ENCODE assay signal across 9 mouse cellular contexts in the genomic region with DNA sequence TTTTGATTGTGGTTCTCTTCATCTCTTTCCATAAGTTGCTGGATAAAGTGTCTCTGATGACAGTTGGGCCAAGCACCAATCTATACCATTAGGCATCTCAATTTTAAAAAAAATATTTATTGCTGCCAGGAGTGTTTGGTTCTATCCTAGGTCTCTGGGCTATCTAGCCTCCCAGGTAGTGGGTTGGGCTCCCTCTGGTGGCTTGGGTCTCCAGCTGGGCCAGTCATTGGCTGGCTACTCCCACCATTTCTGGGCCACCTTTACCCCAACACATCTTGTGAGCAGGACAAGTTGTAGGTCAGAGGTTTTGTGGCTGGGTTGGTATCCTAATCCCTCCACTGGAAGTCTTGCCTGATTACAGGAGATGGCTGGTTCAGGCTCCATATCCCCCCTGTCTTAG. TPM values are rescaled to one million over a fixed set of nuclear protein-coding genes. Genes with fewer than 3 reads are reported as not detected.
DNase-seq lines count a peak whose midpoint lies in the region; ATAC-seq lines count a peak whose summit lies in the region.
"Had no signal": no experiment of that assay in that cellular context is flagged by ENCODE, and none has a peak within 500 bp of the region (broad histone marks: within the 10 kb centered on the region; RNA-seq: fewer than 3 reads in every experiment).

No protein-coding gene starts in this region.

- H3K27me3 ChIP-seq in kidney, embryonic 14.5 days (ENCODE audit: control insufficient read depth, insufficient read depth, low read length): no peaks in the 10 kb centered on the region
- H3K27me3 ChIP-seq in intestine, embryonic 16.5 days (replicated peaks; ENCODE audit: control insufficient read depth, insufficient read depth, low read length): no peaks in the 10 kb centered on the region

- DNase-seq in kidney, adult 11 months: peak; percentile 50
- DNase-seq in MN1 (ENCODE audit: low spot score): peak; percentile 15
- DNase-seq in lung, postnatal 36 days: peak; percentile 54
- DNase-seq in layer of hippocampus, postnatal 14 days (ENCODE audit: low spot score in 2 of 2): no peak
- DNase-seq in layer of hippocampus, adult 18-20 months (ENCODE audit: low spot score in 2 of 2): no peak

- H3K4me1 ChIP-seq in kidney, embryonic 14.5 days (ENCODE audit: control insufficient read depth, insufficient read depth, low read length): peaks cover 8% of the 10 kb centered on the region; the same call in 1 of the 2 replicates
- peaks cover 11% of the 10 kb centered on the region; the same call in 1 of the 2 replicates for H3K4me1 ChIP-seq in intestine, embryonic 16.5 days (ENCODE audit: control insufficient read depth, insufficient read depth, low read length)

- H3K9ac ChIP-seq in kidney, embryonic 14.5 days (ENCODE audit: low read depth, low read length): no peak overlapping the region
- no peak overlapping the region for H3K9ac ChIP-seq in intestine, embryonic 16.5 days (ENCODE audit: low read depth, low read length)

- H3K36me3 ChIP-seq in kidney, embryonic 14.5 days (ENCODE audit: control insufficient read depth, insufficient read depth, low read length): no peaks in the 10 kb centered on the region
- no peaks in the 10 kb centered on the region for H3K36me3 ChIP-seq in intestine, embryonic 16.5 days (ENCODE audit: control insufficient read depth, insufficient read depth, low read length)

- H3K27ac ChIP-seq in kidney, embryonic 14.5 days (ENCODE audit: low read depth, low read length): no peak overlapping the region
- H3K27ac ChIP-seq in intestine, embryonic 16.5 days (ENCODE audit: low read length): no peak overlapping the region

- H3K9me3 ChIP-seq in kidney, embryonic 14.5 days (ENCODE audit: control insufficient read depth, low read length): 0 out of 2 replicates have a peak, but pooled peaks cover 3% of the 10 kb centered on the region
- H3K9me3 ChIP-seq in intestine, embryonic 16.5 days (ENCODE audit: control insufficient read depth, low read length): no peaks in the 10 kb centered on the region

- no peak overlapping the region; the same call in 1 of the 2 replicates for H3K4me2 ChIP-seq in kidney, embryonic 14.5 days (replicated peaks; ENCODE audit: low read depth, low read length)
- H3K4me2 ChIP-seq in intestine, embryonic 16.5 days (ENCODE audit: low read depth, low read length): peak overlapping the region; percentile 93

- no peak overlapping the region for H3K4me3 ChIP-seq in kidney, embryonic 14.5 days (ENCODE audit: low read length)
- peak overlapping the region; percentile 73 for H3K4me3 ChIP-seq in intestine, embryonic 16.5 days (ENCODE audit: low read length)

- no peak for ATAC-seq in kidney, embryonic 14.5 days (ENCODE audit: low FRiP score, low TSS enrichment)
- no peak for ATAC-seq in intestine, embryonic 16.5 days
- ATAC-seq in inflammation-experienced regulatory T-cells, adult 6 months: no peak

RNA-seq across cellular contexts. Expression of gene Isoc2a, which starts 1.2 kb away (rescaled TPM):
- 0.95 and 1.3 TPM in 2 replicates for polyA plus RNA-seq in kidney, embryonic 14.5 days (2014; fragmentation: Nextera tagmentation; extraction: Ambion mirVana)
- polyA plus RNA-seq in intestine, embryonic 16.5 days (2015; fragmentation: Nextera tagmentation; extraction: Ambion mirVana): 1.4 TPM in 2 replicates
- polyA plus RNA-seq in inflammation-experienced regulatory T-cells, adult 6 months (2017; shearing (Covaris generic)): under 1 TPM; 0.58 to 0.92 (median 0.70) TPM
- 1 to 10 TPM; 8.9 to 9.8 TPM for total RNA-seq in layer of hippocampus, postnatal 14 days (2021)
- total RNA-seq in layer of hippocampus, adult 18-20 months (2021): 10 to 100 TPM; 14.9 to 15.9 TPM

RNA-seq across cellular contexts. Expression of gene Isoc2b, which starts 8.1 kb away (rescaled TPM):
- polyA plus RNA-seq in kidney, embryonic 14.5 days (2014; fragmentation: Nextera tagmentation; extraction: Ambion mirVana): 4.5 and 8.3 TPM in 2 replicates
- 17.8 and 22.9 TPM in 2 replicates for polyA plus RNA-seq in intestine, embryonic 16.5 days (2015; fragmentation: Nextera tagmentation; extraction: Ambion mirVana)
- 10 to 100 TPM; 26.6 to 36.5 (median 34.4) TPM for polyA plus RNA-seq in inflammation-experienced regulatory T-cells, adult 6 months (2017; shearing (Covaris generic))
- 1 to 10 TPM; 3.2 to 5.5 TPM for total RNA-seq in layer of hippocampus, postnatal 14 days (2021)
- 1 to 10 TPM; 4.4 to 6.3 TPM for total RNA-seq in layer of hippocampus, adult 18-20 months (2021)

RNA-seq across cellular contexts. Expression of gene Gm36210, which starts 28.1 kb away (rescaled TPM):
- 0.22 TPM in 1 of 2 replicates, not detected in the other for polyA plus RNA-seq in kidney, embryonic 14.5 days (2014; fragmentation: Nextera tagmentation; extraction: Ambion mirVana)
- polyA plus RNA-seq in intestine, embryonic 16.5 days (2015; fragmentation: Nextera tagmentation; extraction: Ambion mirVana): not detected in 2 replicates
- polyA plus RNA-seq in inflammation-experienced regulatory T-cells, adult 6 months (2017; shearing (Covaris generic)): not detected
- total RNA-seq in layer of hippocampus, postnatal 14 days (2021): under 1 TPM; 0.41 to 0.44 TPM
- under 1 TPM in 1 of 2 experiments, not detected in 1; 0.25 TPM for total RNA-seq in layer of hippocampus, adult 18-20 months (2021)
- polyA plus RNA-seq: hindbrain, embryonic 11.5 days had no signal

RNA-seq across cellular contexts. Expression of gene Shisa7, which starts 33.7 kb away (rescaled TPM):
- 0.89 and 1.1 TPM in 2 replicates for polyA plus RNA-seq in kidney, embryonic 14.5 days (2014; fragmentation: Nextera tagmentation; extraction: Ambion mirVana)
- polyA plus RNA-seq in intestine, embryonic 16.5 days (2015; fragmentation: Nextera tagmentation; extraction: Ambion mirVana): 0.12 and 0.15 TPM in 2 replicates
- not detected for polyA plus RNA-seq in inflammation-experienced regulatory T-cells, adult 6 months (2017; shearing (Covaris generic))
- 100 to 1,000 TPM; 134 to 137 TPM for total RNA-seq in layer of hippocampus, postnatal 14 days (2021)
- total RNA-seq in layer of hippocampus, adult 18-20 months (2021): 100 to 1,000 TPM; 150 to 162 TPM

RNA-seq across cellular contexts. Expression of gene Zfp628, which starts 36.8 kb away (rescaled TPM):
- 4.5 and 5.2 TPM in 2 replicates for polyA plus RNA-seq in kidney, embryonic 14.5 days (2014; fragmentation: Nextera tagmentation; extraction: Ambion mirVana)
- polyA plus RNA-seq in intestine, embryonic 16.5 days (2015; fragmentation: Nextera tagmentation; extraction: Ambion mirVana): 2.7 TPM in 2 replicates
- 1 to 10 TPM in 2 of 3 experiments, under 1 TPM in 1; 0.93 to 1.8 (median 1.6) TPM for polyA plus RNA-seq in inflammation-experienced regulatory T-cells, adult 6 months (2017; shearing (Covaris generic))
- total RNA-seq in layer of hippocampus, postnatal 14 days (2021): 10 to 100 TPM; 11.5 to 14.6 TPM
- total RNA-seq in layer of hippocampus, adult 18-20 months (2021): 10 to 100 TPM; 13.9 to 15.1 TPM

Comparison
In these comparisons a context has a peak if more than half of its experiments do, and no peak if none do; other contexts are left out.
1. DNase-seq: peak in kidney, adult 11 months (single experiment), MN1 (single experiment) and lung, postnatal 36 days (single experiment); none in layer of hippocampus, postnatal 14 days (0 of 2) and layer of hippocampus, adult 18-20 months (0 of 2).